9 mouse cellular contexts compared by ENCODE assay signal in genomic region chr11:58916879-58917744, GRCm38 (mm10). TPM values are rescaled to one million over a fixed set of nuclear protein-coding genes. Genes with fewer than 3 reads are reported as not detected.
DNase-seq lines count a peak whose midpoint lies in the region; ATAC-seq and TF ChIP-seq lines count a peak whose summit lies in the region.
"Had no signal": no experiment of that assay in that cellular context is flagged by ENCODE, and none has a peak within 500 bp of the region (broad histone marks: within the 10 kb centered on the region; RNA-seq: fewer than 3 reads in every experiment).

No protein-coding gene starts in this region.

- ATAC-seq in embryonic facial prominence, embryonic 14.5 days (ENCODE audit: low read depth), result no peak
- ATAC-seq in liver, postnatal 0 days, result peak; percentile 62

- no peak overlapping the region for H3K9ac ChIP-seq in embryonic facial prominence, embryonic 14.5 days (ENCODE audit: low read depth, low read length)
- H3K9ac ChIP-seq in liver, postnatal 0 days (replicated peaks), result peak overlapping the region; percentile 72
- H3K9ac ChIP-seq: limb, embryonic 13.5 days had no signal

- H3K27me3 ChIP-seq in embryonic facial prominence, embryonic 14.5 days (replicated peaks; ENCODE audit: control insufficient read depth, insufficient read depth, low read length), result no peaks in the 10 kb centered on the region; the same call in 1 of the 2 replicates
- H3K27me3 ChIP-seq in liver, postnatal 0 days (ENCODE audit: insufficient read depth, low read length), result no peaks in the 10 kb centered on the region

- no peak overlapping the region for H3K4me2 ChIP-seq in embryonic facial prominence, embryonic 14.5 days (ENCODE audit: low read depth, low read length)
- H3K4me2 ChIP-seq in liver, postnatal 0 days (ENCODE audit: low read depth, low read length), result peak overlapping the region; percentile 68
- H3K4me2 ChIP-seq: limb, embryonic 13.5 days had no signal

- TF ChIP-seq EP300 in liver, postnatal 0 days (IDR thresholded peaks at IDR 0.05; ENCODE audit: low read depth), result no peak; the same call in 1 of the 2 replicates

- WGBS in embryonic facial prominence, embryonic 14.5 days, result 48% methylated on average over 14 of the region's 14 CpGs
- 35% methylated on average over 14 of the region's 14 CpGs for WGBS in liver, postnatal 0 days (ENCODE audit: insufficient replicate concordance)

- TF ChIP-seq CTCF in liver, postnatal 0 days (IDR thresholded peaks at IDR 0.05; ENCODE audit: low read depth), result peak; percentile 89

- peak; percentile 24 to 43 for DNase-seq in gastrocnemius, postnatal 4 days (ENCODE audit: low spot score in 2 of 2)
- DNase-seq in gastrocnemius, adult 8-10 months (ENCODE audit: low spot score in 2 of 2), result no peak
- peak; percentile 84 for DNase-seq in 416B (ENCODE audit: low read depth)
- DNase-seq in T-cell, adult 2 months (ENCODE audit: low spot score), result peak; percentile 72
- peak; percentile 38 for DNase-seq in embryonic facial prominence, embryonic 14.5 days (ENCODE audit: low spot score)
- DNase-seq in liver, postnatal 0 days, result peak; percentile 88
- DNase-seq in spleen, postnatal 14 days (ENCODE audit: low spot score in 2 of 2), result peak; percentile 68 to 82
- no peak for DNase-seq in right cerebral cortex, adult 18-20 months

- no peaks in the 10 kb centered on the region for H3K4me1 ChIP-seq in embryonic facial prominence, embryonic 14.5 days (ENCODE audit: control insufficient read depth, insufficient read depth, low read length)
- peaks cover 25% of the 10 kb centered on the region for H3K4me1 ChIP-seq in liver, postnatal 0 days (ENCODE audit: insufficient read depth)

- H3K27ac ChIP-seq in embryonic facial prominence, embryonic 14.5 days (replicated peaks; ENCODE audit: low read depth, low read length), result no peak overlapping the region
- H3K27ac ChIP-seq in liver, postnatal 0 days (ENCODE audit: low read depth), result peak overlapping the region; percentile 92
- H3K27ac ChIP-seq: limb, embryonic 13.5 days had no signal

- no peaks in the 10 kb centered on the region for H3K36me3 ChIP-seq in embryonic facial prominence, embryonic 14.5 days (ENCODE audit: control insufficient read depth, insufficient read depth, low read length)
- peaks cover 7% of the 10 kb centered on the region; the same call in 1 of the 2 replicates for H3K36me3 ChIP-seq in liver, postnatal 0 days (replicated peaks; ENCODE audit: insufficient read depth, low read length)
- H3K36me3 ChIP-seq: limb, embryonic 13.5 days had no signal

- no peak overlapping the region for H3K4me3 ChIP-seq in embryonic facial prominence, embryonic 14.5 days (ENCODE audit: low read depth, low read length)
- H3K4me3 ChIP-seq in liver, postnatal 0 days (ENCODE audit: low read depth, low read length), result peak overlapping the region; percentile 62
- H3K4me3 ChIP-seq: limb, embryonic 13.5 days had no signal

- H3K9me3 ChIP-seq in embryonic facial prominence, embryonic 14.5 days (ENCODE audit: control insufficient read depth, low read length), result no peaks in the 10 kb centered on the region
- H3K9me3 ChIP-seq in liver, postnatal 0 days (ENCODE audit: low read length), result no peaks in the 10 kb centered on the region
- H3K9me3 ChIP-seq: limb, embryonic 13.5 days had no signal

RNA-seq across cellular contexts. Expression of gene Btnl10, which starts 0.6 kb away (rescaled TPM):
- under 1 TPM in 1 of 2 experiments, not detected in 1; 0.18 TPM for total RNA-seq in gastrocnemius, postnatal 4 days (2021)
- total RNA-seq in gastrocnemius, adult 8-10 months (2022), result not detected
- 0.07 TPM in 1 of 2 replicates, not detected in the other for polyA plus RNA-seq in embryonic facial prominence, embryonic 14.5 days (2014; fragmentation: Nextera tagmentation; extraction: Ambion mirVana)
- 7.9 and 9.9 TPM in 2 replicates for polyA plus RNA-seq in liver, postnatal 0 days (2015; fragmentation: Nextera tagmentation; extraction: Ambion mirVana)
- polyA plus RNA-seq: limb, embryonic 13.5 days had no signal

RNA-seq across cellular contexts. Expression of gene Zfp39, which starts 13.1 kb away (rescaled TPM):
- 1 to 10 TPM; 6.9 to 8.1 TPM for total RNA-seq in gastrocnemius, postnatal 4 days (2021)
- 1 to 10 TPM; 2.6 to 4.8 (median 4.1) TPM for total RNA-seq in gastrocnemius, adult 8-10 months (2022)
- polyA plus RNA-seq in embryonic facial prominence, embryonic 14.5 days (2014; fragmentation: Nextera tagmentation; extraction: Ambion mirVana), result 5.2 and 6.5 TPM in 2 replicates
- 2.8 and 3.1 TPM in 2 replicates for polyA plus RNA-seq in liver, postnatal 0 days (2015; fragmentation: Nextera tagmentation; extraction: Ambion mirVana)

RNA-seq across cellular contexts. Expression of gene Rnf187, which starts 21.6 kb away (rescaled TPM):
- total RNA-seq in gastrocnemius, postnatal 4 days (2021), result 100 to 1,000 TPM; 161 to 162 TPM
- 100 to 1,000 TPM in 2 of 4 experiments, 10 to 100 TPM in 2; 97.5 to 116 (median 100) TPM for total RNA-seq in gastrocnemius, adult 8-10 months (2022)
- 256 and 271 TPM in 2 replicates for polyA plus RNA-seq in embryonic facial prominence, embryonic 14.5 days (2014; fragmentation: Nextera tagmentation; extraction: Ambion mirVana)
- polyA plus RNA-seq in liver, postnatal 0 days (2015; fragmentation: Nextera tagmentation; extraction: Ambion mirVana), result 85.3 and 96.0 TPM in 2 replicates

RNA-seq across cellular contexts. Expression of gene Hist3h2ba, which starts 31.6 kb away (rescaled TPM):
- total RNA-seq in gastrocnemius, postnatal 4 days (2021), result 10 to 100 TPM in 1 of 2 experiments, 1 to 10 TPM in 1; 9.8 to 17.0 TPM
- 1 to 10 TPM in 1 of 4 experiments, under 1 TPM in 1, not detected in 2; 0.52 to 1.2 TPM for total RNA-seq in gastrocnemius, adult 8-10 months (2022)
- 14.9 and 20.8 TPM in 2 replicates for polyA plus RNA-seq in embryonic facial prominence, embryonic 14.5 days (2014; fragmentation: Nextera tagmentation; extraction: Ambion mirVana)
- polyA plus RNA-seq in liver, postnatal 0 days (2015; fragmentation: Nextera tagmentation; extraction: Ambion mirVana), result 4.9 and 10.0 TPM in 2 replicates

RNA-seq across cellular contexts. Expression of gene Hist3h2a, which starts 37.4 kb away (rescaled TPM):
- total RNA-seq in gastrocnemius, postnatal 4 days (2021), result 10 to 100 TPM; 37.1 to 42.7 TPM
- total RNA-seq in gastrocnemius, adult 8-10 months (2022), result 10 to 100 TPM in 3 of 4 experiments, 1 to 10 TPM in 1; 8.9 to 14.8 (median 11.5) TPM
- polyA plus RNA-seq in embryonic facial prominence, embryonic 14.5 days (2014; fragmentation: Nextera tagmentation; extraction: Ambion mirVana), result 27.6 and 29.7 TPM in 2 replicates
- polyA plus RNA-seq in liver, postnatal 0 days (2015; fragmentation: Nextera tagmentation; extraction: Ambion mirVana), result 14.3 and 14.8 TPM in 2 replicates

Comparison
In these comparisons a context has a peak if more than half of its experiments do, and no peak if none do; other contexts are left out.
1. DNase-seq: peak in gastrocnemius, postnatal 4 days (2 of 2), 416B (single experiment), T-cell, adult 2 months (single experiment), embryonic facial prominence, embryonic 14.5 days (single experiment), liver, postnatal 0 days (single experiment) and spleen, postnatal 14 days (2 of 2); none in gastrocnemius, adult 8-10 months (0 of 2) and right cerebral cortex, adult 18-20 months (single experiment).